Mouse (Mus musculus) lung, adult 2 months (tissue): Measurements from ENCODE around the gene Zfp524.

ENCODE experiments used
- CTCF ChIP-seq: fragments of 200-500 bp; IDR thresholded peaks from 2 replicates; pipeline ENCODE4 v1.5.1; 2011; ENCODE audit warnings: mild to moderate bottlenecking, low read length, control low read depth; ENCODE audit not compliant: insufficient read depth
- POLR2A ChIP-seq: fragments of 200-500 bp; IDR thresholded peaks from 2 replicates; pipeline ENCODE4 v1.6.1; 2011; ENCODE audit warnings: low read depth, mild to moderate bottlenecking, control low read depth, low read length, borderline replicate concordance; ENCODE audit errors: extremely low read depth

DNA sequence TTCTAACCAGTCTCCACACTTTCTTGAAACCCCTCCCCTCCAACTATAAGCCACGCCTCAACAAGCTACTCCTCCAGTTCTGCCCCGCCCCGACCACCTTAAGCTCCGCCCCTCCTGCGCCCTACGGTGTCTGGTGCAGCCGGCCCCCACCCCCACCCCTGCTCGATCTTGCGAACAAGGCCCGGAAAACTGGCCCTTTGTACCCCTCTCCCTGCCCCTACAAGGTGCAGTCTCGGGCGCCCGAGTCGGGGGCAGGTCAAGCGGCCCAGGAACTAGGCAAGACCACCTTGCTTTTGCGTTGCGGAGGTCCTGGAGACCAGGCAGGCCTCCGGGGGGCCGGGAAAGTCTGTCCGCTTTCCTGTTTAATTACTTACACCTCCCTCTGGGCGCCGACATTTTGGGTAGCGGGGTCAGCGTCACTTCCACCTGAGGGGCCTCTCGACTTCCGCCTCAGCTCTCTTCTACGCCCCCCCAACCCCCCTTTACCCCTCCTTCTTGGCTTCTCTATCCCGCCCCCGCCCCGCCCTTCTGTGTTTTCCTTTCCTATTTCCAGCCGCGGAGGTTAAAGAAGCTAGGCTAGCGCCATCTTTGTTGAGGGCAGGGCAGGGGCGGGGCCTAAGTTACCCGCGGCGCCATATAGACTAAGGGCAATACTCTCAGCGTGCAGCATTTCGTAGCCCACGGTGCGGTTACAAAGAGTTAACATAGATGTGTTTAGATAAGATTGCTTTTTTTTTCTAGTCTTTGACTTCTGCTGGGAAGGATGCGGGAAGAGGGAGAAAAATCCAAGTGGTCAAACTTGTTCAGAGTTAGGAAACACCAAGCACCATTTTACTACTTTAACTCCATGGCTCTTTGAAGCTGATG, at the start of gene Zfp524, which contains the start of gene Fiz1:
- TF ChIP-seq CTCF, result no peak
- TF ChIP-seq POLR2A, result 0 out of 2 replicates have a peak, but pooled peaks have one; percentile 11
